Comparison of ENCODE assay signal across 30 mouse cellular contexts in genomic region chr9:70485840-70486239, GRCm38 (mm10).
"Had no signal": no experiment of that assay in that cellular context is flagged by ENCODE, and none has a peak within 500 bp of the region (broad histone marks: within the 10 kb centered on the region; RNA-seq: fewer than 3 reads in every experiment).

No protein-coding gene starts in this region.

- H3K4me1 ChIP-seq: limb, embryonic 10.5 days; limb, embryonic 12.5 days; limb, embryonic 13.5 days; limb, embryonic 15.5 days; liver, embryonic 15.5 days; lung, embryonic 15.5 days; midbrain, embryonic 10.5 days; midbrain, embryonic 12.5 days; midbrain, embryonic 13.5 days; midbrain, embryonic 15.5 days; neural tube, embryonic 12.5 days had no signal

- H3K27me3 ChIP-seq: limb, embryonic 12.5 days; limb, embryonic 13.5 days; limb, embryonic 15.5 days; liver, embryonic 15.5 days; lung, embryonic 15.5 days; megakaryocyte, embryonic 14.5 days; midbrain, embryonic 12.5 days; midbrain, embryonic 13.5 days; midbrain, embryonic 15.5 days; neural tube, embryonic 12.5 days had no signal

- H3K36me3 ChIP-seq: midbrain, embryonic 15.5 days had no signal

- DNase-seq: left cerebral cortex, postnatal 4 days; liver; liver, postnatal 0 days; lung, adult 2 months; lung, embryonic 14.5 days; lung, postnatal 10 days; lung, postnatal 14 days; lung, postnatal 36 days; lung, postnatal 4 days; midbrain, embryonic 14.5 days had no signal

- H3K27ac ChIP-seq: left cerebral cortex, adult 2 months; limb, embryonic 10.5 days; limb, embryonic 12.5 days; limb, embryonic 13.5 days; limb, embryonic 15.5 days; liver, embryonic 14.5 days; liver, embryonic 15.5 days; lung, embryonic 15.5 days; macrophage; midbrain, embryonic 10.5 days; midbrain, embryonic 12.5 days; midbrain, embryonic 13.5 days; midbrain, embryonic 15.5 days; neural tube, embryonic 12.5 days had no signal

- H3K9ac ChIP-seq: limb, embryonic 12.5 days; limb, embryonic 13.5 days; limb, embryonic 15.5 days; liver, embryonic 14.5 days; liver, embryonic 15.5 days; liver, postnatal 0 days; lung, embryonic 14.5 days; lung, embryonic 15.5 days; midbrain, embryonic 12.5 days; midbrain, embryonic 13.5 days; midbrain, embryonic 15.5 days; neural tube, embryonic 12.5 days had no signal

- H3K4me2 ChIP-seq: limb, embryonic 12.5 days; limb, embryonic 13.5 days; limb, embryonic 15.5 days; liver, embryonic 11.5 days; liver, embryonic 15.5 days; lung, embryonic 14.5 days; lung, embryonic 15.5 days; midbrain, embryonic 11.5 days; midbrain, embryonic 12.5 days; midbrain, embryonic 13.5 days; midbrain, embryonic 15.5 days; neural tube, embryonic 12.5 days had no signal

- ATAC-seq: liver, postnatal 0 days; lung, postnatal 0 days; midbrain, embryonic 13.5 days; midbrain, embryonic 15.5 days; midbrain, embryonic 16.5 days had no signal

- H3K4me3 ChIP-seq: left cerebral cortex, adult 2 months; limb, embryonic 10.5 days; limb, embryonic 12.5 days; limb, embryonic 13.5 days; limb, embryonic 15.5 days; liver, embryonic 15.5 days; lung, embryonic 15.5 days; megakaryocyte, embryonic 14.5 days; midbrain, embryonic 10.5 days; midbrain, embryonic 12.5 days; midbrain, embryonic 13.5 days; midbrain, embryonic 15.5 days; myocyte; neural tube, embryonic 12.5 days had no signal

- H3K9me3 ChIP-seq: limb, embryonic 10.5 days; limb, embryonic 12.5 days; limb, embryonic 13.5 days; limb, embryonic 15.5 days; liver, embryonic 15.5 days; lung, embryonic 15.5 days; megakaryocyte, embryonic 14.5 days; midbrain, embryonic 10.5 days; midbrain, embryonic 12.5 days; midbrain, embryonic 13.5 days; midbrain, embryonic 15.5 days; neural tube, embryonic 12.5 days had no signal
